Mouse (Mus musculus): ENCODE data around the gene Mprip. TPM values are rescaled to one million over a fixed set of nuclear protein-coding genes. Genes with fewer than 3 reads are reported as not detected.

The Mprip gene
- polyA plus RNA-seq, 1 experiment from 2014 or later: 71.1 TPM

DNA sequence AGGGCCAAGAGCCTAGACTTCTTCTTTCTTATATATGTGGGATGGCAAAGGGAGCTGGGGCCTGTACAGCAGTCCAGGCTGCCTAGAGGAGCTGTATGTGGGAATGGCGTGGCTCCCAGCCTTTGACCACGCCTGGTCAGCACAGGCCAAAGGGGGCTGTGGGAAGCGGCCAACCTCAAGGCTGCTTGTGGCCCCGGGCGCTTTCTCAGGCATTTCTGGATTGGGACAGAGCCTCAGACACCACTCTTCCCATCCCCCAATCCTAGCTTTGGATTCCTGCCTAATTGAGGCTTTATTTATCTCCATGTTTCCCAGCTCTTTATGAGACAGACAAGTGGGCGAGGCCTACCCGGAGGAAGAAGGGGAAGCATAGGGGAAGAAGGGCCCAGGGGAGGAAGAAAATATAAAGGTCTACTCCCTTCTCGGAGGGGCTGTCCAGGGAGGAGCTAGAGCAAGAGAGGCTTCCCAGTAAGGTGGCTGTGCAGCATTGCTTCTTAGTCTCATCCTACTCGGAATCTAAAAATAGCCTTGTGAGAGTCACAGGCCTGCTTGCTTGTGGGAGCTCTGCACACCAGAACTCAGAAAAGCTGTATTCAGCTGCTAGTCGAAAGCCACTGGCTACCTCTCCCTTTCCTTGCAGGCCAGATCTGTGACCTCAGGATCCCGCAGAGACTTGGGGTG is 47.0 kb downstream of the Mprip start:
- Histone ChIP-seq H3K4me3 (ENCODE audit: low read depth, low read length) (no peak overlapping the region), H3K27ac (replicated peaks; ENCODE audit: low read depth, low read length) (no peak overlapping the region), H3K4me2 (ENCODE audit: low read depth, severe bottlenecking) (no peak overlapping the region), H3K27me3 (ENCODE audit: control insufficient read depth, insufficient read depth, low read length) (no peaks in the 10 kb centered on the region), H3K9me3 (ENCODE audit: control insufficient read depth, low read length) (no peaks in the 10 kb centered on the region), H3K36me3 (ENCODE audit: control insufficient read depth, insufficient read depth, low read length) (no peaks in the 10 kb centered on the region), H3K4me1 (ENCODE audit: control insufficient read depth, insufficient read depth, low read length) (0 out of 2 replicates have a peak, but pooled peaks cover 2% of the 10 kb centered on the region), H3K9ac (ENCODE audit: low read length) (no peak overlapping the region)
- ATAC-seq (ENCODE audit: insufficient number of reproducible peaks, low FRiP score, low TSS enrichment, low read depth): no peak
- WGBS: 63% methylated on average over 11 of the region's 11 CpGs
- DNase-seq (ENCODE audit: low spot score): no peak

DNA sequence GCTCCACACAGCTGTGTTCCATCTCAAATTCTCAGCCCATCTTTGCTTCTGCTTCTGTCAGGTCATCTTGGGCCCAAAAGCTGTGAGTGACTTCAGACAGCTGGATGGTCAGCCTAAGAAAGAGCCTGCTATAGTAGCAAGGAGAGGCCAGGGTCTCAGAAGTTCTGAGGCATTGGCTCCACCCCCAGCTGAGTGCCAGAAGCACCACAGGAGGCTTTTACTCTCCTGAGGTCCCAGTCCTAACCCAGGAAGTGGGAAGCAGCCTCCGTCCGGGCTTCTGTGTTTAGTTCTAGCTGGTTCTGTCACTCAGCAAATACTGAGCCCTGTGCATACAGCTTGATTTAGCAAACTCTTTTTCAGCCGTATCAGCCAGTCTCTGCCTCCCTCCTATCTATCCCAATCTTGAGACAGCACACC is 54.3 kb downstream of the Mprip start:
- Histone ChIP-seq H3K9me3 (ENCODE audit: control insufficient read depth, low read length) (no peaks in the 10 kb centered on the region), H3K4me1 (ENCODE audit: control insufficient read depth, insufficient read depth, low read length) (no peaks in the 10 kb centered on the region), H3K36me3 (ENCODE audit: control insufficient read depth, insufficient read depth, low read length) (no peaks in the 10 kb centered on the region), H3K9ac (ENCODE audit: low read length) (no peak overlapping the region), H3K4me3 (ENCODE audit: low read depth, low read length) (no peak overlapping the region), H3K4me2 (ENCODE audit: low read depth, severe bottlenecking) (no peak overlapping the region), H3K27me3 (ENCODE audit: control insufficient read depth, insufficient read depth, low read length) (no peaks in the 10 kb centered on the region), H3K27ac (replicated peaks; ENCODE audit: low read depth, low read length) (no peak overlapping the region)
- 89% methylated on average over 3 of the region's 3 CpGs for WGBS
- no peak for DNase-seq (ENCODE audit: low spot score)
- ATAC-seq (ENCODE audit: insufficient number of reproducible peaks, low FRiP score, low TSS enrichment, low read depth): no peak

DNA sequence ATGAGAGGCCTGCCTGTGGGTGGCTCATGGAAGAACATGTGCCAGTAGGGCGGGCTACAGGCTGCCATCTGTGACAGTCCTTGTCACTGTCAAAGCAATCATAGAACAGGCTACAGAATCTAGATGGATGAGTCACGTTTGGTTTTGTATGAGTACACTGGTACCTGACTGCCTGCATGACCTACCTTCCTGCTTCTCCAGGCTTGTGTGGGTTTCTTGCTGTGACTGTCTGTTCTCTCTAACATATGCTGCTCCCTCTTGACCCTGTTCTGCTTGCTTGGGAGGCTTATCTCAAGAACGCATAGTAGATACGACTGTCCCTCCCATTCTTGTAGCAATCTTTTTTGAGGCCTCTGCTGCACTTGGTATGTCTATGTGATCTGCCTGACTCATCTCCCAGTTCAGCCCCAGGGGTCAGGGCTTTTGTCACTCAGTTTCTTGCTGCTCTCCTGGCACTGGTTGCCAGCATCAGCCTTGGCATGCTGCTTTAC is 56.7 kb downstream of the Mprip start:
- no peak overlapping the region for H3K9ac ChIP-seq (ENCODE audit: low read length)
- DNase-seq (ENCODE audit: low spot score): no peak
- H3K9me3 ChIP-seq (ENCODE audit: control insufficient read depth, low read length): no peaks in the 10 kb centered on the region
- WGBS: 94% methylated on average over 4 of the region's 4 CpGs
- H3K4me3 ChIP-seq (ENCODE audit: low read depth, low read length): no peak overlapping the region
- no peaks in the 10 kb centered on the region for H3K27me3 ChIP-seq (ENCODE audit: control insufficient read depth, insufficient read depth, low read length)
- no peaks in the 10 kb centered on the region for H3K36me3 ChIP-seq (ENCODE audit: control insufficient read depth, insufficient read depth, low read length)
- no peak overlapping the region for H3K27ac ChIP-seq (replicated peaks; ENCODE audit: low read depth, low read length)
- ATAC-seq (ENCODE audit: insufficient number of reproducible peaks, low FRiP score, low TSS enrichment, low read depth): no peak
- no peaks in the 10 kb centered on the region for H3K4me1 ChIP-seq (ENCODE audit: control insufficient read depth, insufficient read depth, low read length)
- no peak overlapping the region for H3K4me2 ChIP-seq (ENCODE audit: low read depth, severe bottlenecking)

DNA sequence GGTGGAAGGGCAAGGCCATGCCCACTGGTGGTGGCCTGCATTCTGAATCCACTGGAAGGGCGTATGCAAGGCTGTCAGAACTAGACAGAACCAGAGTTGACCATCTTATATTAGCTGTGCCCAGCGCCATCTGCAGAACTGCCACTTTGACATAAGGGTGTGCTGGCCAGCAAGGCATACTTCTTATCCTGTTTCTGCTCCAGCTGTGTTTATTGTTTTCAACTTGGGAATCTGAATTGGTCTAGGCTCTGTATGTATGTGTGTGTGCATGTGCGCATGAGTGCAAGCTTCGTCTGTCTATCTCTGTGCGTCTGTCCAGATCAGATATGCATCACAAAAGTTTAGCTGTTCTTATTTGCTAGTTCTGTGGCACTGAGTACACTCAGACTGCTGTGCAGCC is 58.1 kb downstream of the Mprip start:
- DNase-seq (ENCODE audit: low spot score): no peak
- Histone ChIP-seq H3K27ac (replicated peaks; ENCODE audit: low read depth, low read length) (no peak overlapping the region), H3K9me3 (ENCODE audit: control insufficient read depth, low read length) (no peaks in the 10 kb centered on the region), H3K9ac (ENCODE audit: low read length) (no peak overlapping the region), H3K36me3 (ENCODE audit: control insufficient read depth, insufficient read depth, low read length) (no peaks in the 10 kb centered on the region), H3K4me3 (ENCODE audit: low read depth, low read length) (no peak overlapping the region), H3K4me2 (ENCODE audit: low read depth, severe bottlenecking) (no peak overlapping the region), H3K4me1 (ENCODE audit: control insufficient read depth, insufficient read depth, low read length) (no peaks in the 10 kb centered on the region), H3K27me3 (ENCODE audit: control insufficient read depth, insufficient read depth, low read length) (no peaks in the 10 kb centered on the region)
- no peak for ATAC-seq (ENCODE audit: insufficient number of reproducible peaks, low FRiP score, low TSS enrichment, low read depth)
- WGBS: 92% methylated on average over 5 of the region's 5 CpGs

DNA sequence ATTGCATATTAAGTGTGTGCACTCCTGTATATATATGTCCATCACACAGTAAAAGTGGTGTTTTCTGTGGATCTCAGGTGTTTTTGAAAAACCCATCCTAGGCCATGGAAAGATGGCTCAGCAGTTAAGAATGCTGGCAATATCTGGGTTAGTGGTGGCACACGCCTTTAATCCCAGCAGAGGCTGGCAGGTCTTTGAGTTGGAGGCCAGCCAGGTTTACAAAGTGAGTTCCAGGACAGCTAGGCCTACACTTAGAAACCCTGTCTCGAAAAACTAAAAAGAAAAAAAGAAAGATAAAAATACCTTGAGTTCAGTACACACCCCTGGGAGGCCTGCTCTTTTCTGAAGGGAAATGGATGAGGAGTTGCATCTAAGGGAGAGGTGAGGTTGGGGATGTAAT is 60.3 kb downstream of the Mprip start:
- Histone ChIP-seq H3K27me3 (ENCODE audit: control insufficient read depth, insufficient read depth, low read length) (no peaks in the 10 kb centered on the region), H3K9ac (ENCODE audit: low read length) (no peak overlapping the region), H3K27ac (replicated peaks; ENCODE audit: low read depth, low read length) (no peak overlapping the region), H3K4me3 (ENCODE audit: low read depth, low read length) (no peak overlapping the region), H3K4me1 (ENCODE audit: control insufficient read depth, insufficient read depth, low read length) (no peaks in the 10 kb centered on the region), H3K36me3 (ENCODE audit: control insufficient read depth, insufficient read depth, low read length) (no peaks in the 10 kb centered on the region), H3K4me2 (ENCODE audit: low read depth, severe bottlenecking) (no peak overlapping the region), H3K9me3 (ENCODE audit: control insufficient read depth, low read length) (no peaks in the 10 kb centered on the region)
- WGBS: 80% methylated on average over 2 of the region's 2 CpGs
- no peak for ATAC-seq (ENCODE audit: insufficient number of reproducible peaks, low FRiP score, low TSS enrichment, low read depth)
- no peak for DNase-seq (ENCODE audit: low spot score)

DNA sequence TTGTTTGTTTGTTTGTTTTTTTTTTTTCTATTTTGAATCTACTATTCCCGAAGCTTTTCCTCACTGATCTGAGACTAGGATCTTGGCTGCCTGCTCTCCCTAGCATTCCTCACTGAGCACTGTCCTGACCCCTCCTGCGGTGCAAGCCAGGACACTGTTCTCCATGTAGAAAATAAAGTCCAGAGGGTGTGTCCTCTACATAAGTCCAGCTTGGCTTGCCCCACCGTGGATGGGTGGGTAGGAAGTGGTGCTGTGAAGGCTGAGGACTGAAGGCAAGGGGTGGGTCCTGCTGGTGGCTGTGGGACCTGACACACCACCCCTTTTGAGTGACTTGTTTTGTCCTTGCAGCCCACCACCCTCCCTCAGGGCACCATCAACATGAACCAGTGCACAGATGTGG is 66.1 kb downstream of the Mprip start:
- peaks cover 4% of the 10 kb centered on the region for H3K36me3 ChIP-seq (ENCODE audit: control insufficient read depth, insufficient read depth, low read length)
- 91% methylated on average over 3 of the region's 3 CpGs for WGBS
- H3K27me3 ChIP-seq (ENCODE audit: control insufficient read depth, insufficient read depth, low read length): no peaks in the 10 kb centered on the region
- DNase-seq (ENCODE audit: low spot score) (no peak), ATAC-seq (ENCODE audit: insufficient number of reproducible peaks, low FRiP score, low TSS enrichment, low read depth) (no peak)
- no peak overlapping the region for H3K27ac ChIP-seq (replicated peaks; ENCODE audit: low read depth, low read length)
- no peak overlapping the region for H3K4me2 ChIP-seq (ENCODE audit: low read depth, severe bottlenecking)
- no peak overlapping the region for H3K9ac ChIP-seq (ENCODE audit: low read length)
- no peaks in the 10 kb centered on the region for H3K4me1 ChIP-seq (ENCODE audit: control insufficient read depth, insufficient read depth, low read length)
- no peak overlapping the region for H3K4me3 ChIP-seq (ENCODE audit: low read depth, low read length)
- H3K9me3 ChIP-seq (ENCODE audit: control insufficient read depth, low read length): no peaks in the 10 kb centered on the region

DNA sequence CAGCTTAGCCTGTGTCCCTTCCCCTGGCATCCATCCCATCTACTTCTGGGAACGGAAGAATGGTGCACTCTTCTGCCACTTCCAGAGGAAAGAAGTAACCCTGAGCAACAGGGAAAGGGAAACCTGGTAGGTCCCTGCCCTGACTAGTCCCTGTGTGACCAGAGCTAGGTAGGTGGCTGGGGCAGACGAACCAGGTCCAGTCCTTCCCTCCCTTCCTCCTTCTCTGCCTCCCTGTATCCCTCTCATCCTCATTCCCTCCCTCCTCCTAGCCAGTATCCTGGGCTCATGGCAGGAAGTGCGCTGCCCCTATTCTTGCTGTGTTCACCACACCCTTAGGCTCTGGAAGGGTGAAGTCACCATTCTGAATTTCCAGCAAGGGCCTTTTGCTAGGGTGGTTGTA is 70.7 kb downstream of the Mprip start:
- no peaks in the 10 kb centered on the region for H3K27me3 ChIP-seq (ENCODE audit: control insufficient read depth, insufficient read depth, low read length)
- H3K4me1 ChIP-seq (ENCODE audit: control insufficient read depth, insufficient read depth, low read length): no peaks in the 10 kb centered on the region
- WGBS: 88% methylated on average over 3 of the region's 3 CpGs
- H3K36me3 ChIP-seq (ENCODE audit: control insufficient read depth, insufficient read depth, low read length): peaks cover 4% of the 10 kb centered on the region
- no peak for DNase-seq (ENCODE audit: low spot score)
- H3K4me3 ChIP-seq (ENCODE audit: low read depth, low read length): no peak overlapping the region
- no peaks in the 10 kb centered on the region for H3K9me3 ChIP-seq (ENCODE audit: control insufficient read depth, low read length)
- H3K9ac ChIP-seq (ENCODE audit: low read length): no peak overlapping the region
- no peak for ATAC-seq (ENCODE audit: insufficient number of reproducible peaks, low FRiP score, low TSS enrichment, low read depth)
- no peak overlapping the region for H3K27ac ChIP-seq (replicated peaks; ENCODE audit: low read depth, low read length)
- no peak overlapping the region for H3K4me2 ChIP-seq (ENCODE audit: low read depth, severe bottlenecking)

DNA sequence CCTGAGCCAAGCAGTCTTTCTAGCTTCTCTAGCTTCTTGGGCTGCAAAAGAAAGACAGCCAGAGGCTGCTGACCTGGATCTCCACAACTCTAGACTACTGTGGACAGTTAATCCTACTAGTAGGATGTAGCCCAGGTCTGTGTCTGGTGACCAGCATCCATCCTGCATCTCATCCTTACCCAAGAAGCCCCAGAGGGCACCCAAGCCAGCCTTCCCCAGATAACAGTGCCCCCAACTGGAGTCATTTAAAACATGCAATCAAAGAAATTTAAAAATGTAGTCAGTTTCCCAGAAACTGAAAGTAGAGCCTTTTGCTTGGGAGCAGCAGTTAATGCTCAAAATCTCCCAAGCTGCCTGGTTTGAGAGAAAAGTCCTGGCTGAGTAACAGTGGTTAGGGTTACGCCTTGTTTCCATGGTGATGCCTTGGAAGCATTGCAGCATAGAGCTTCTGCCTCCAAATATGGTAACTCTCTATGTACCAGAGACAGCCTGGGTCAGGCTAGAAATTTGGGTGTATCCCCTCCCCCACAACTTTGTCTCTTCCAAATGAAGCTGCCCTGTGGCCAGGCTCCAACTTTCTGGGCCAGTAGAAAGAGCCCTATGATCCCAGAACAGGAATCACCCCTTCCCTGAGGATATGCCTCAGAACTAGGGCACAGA is 71.4 kb downstream of the Mprip start:
- Histone ChIP-seq H3K4me3 (ENCODE audit: low read depth, low read length) (no peak overlapping the region), H3K36me3 (ENCODE audit: control insufficient read depth, insufficient read depth, low read length) (peaks cover 6% of the 10 kb centered on the region), H3K9ac (ENCODE audit: low read length) (no peak overlapping the region), H3K4me1 (ENCODE audit: control insufficient read depth, insufficient read depth, low read length) (no peaks in the 10 kb centered on the region), H3K27me3 (ENCODE audit: control insufficient read depth, insufficient read depth, low read length) (no peaks in the 10 kb centered on the region), H3K4me2 (ENCODE audit: low read depth, severe bottlenecking) (no peak overlapping the region), H3K27ac (replicated peaks; ENCODE audit: low read depth, low read length) (no peak overlapping the region), H3K9me3 (ENCODE audit: control insufficient read depth, low read length) (no peaks in the 10 kb centered on the region)
- 81% methylated on average over 1 of the region's 1 CpGs for WGBS
- ATAC-seq (ENCODE audit: insufficient number of reproducible peaks, low FRiP score, low TSS enrichment, low read depth) (no peak), DNase-seq (ENCODE audit: low spot score) (no peak)
